Mouse (Mus musculus) gonadal fat pad, adult 2 months (tissue): ENCODE measurements around the gene Mbnl1. TPM values are rescaled to one million over a fixed set of nuclear protein-coding genes. Genes with fewer than 3 reads are reported as not detected.
"Not testable (repeated sequence)": the region's sequence is repeated elsewhere in the genome, so short reads cannot be mapped to it uniquely, and the experiment has no call there.

Experiments used
- DNase-seq: peaks from one replicate; pipeline ENCODE4 v3.0.0-alpha.2; 2012; ENCODE audit warnings: low read depth
- polyA plus RNA-seq: library from polyadenylated mRNA; depleted of rRNA; stranded (reverse); fragments of >200 nt; gene quantifications from 2 replicates; pipeline ENCODE4 v1.2.3, GENCODE M21; 2012; rRNA removed

Mbnl1 gene
- polyA plus RNA-seq, result 77.3 and 87.2 TPM in 2 replicates

GRCm38 (mm10) chr3:60472681-60473177 lies at the start of gene Mbnl1:
Gene Mbnl1, plus strand, starts transcription at chr3:60472830.
- DNase-seq, result no peak

GRCm38 (mm10) chr3:60424148-60424547 lies 48.5 kb upstream of the Mbnl1 start:
- DNase-seq, result no peak

GRCm38 (mm10) chr3:60429049-60429448 lies 43.6 kb upstream of the Mbnl1 start:
- DNase-seq, result no peak

GRCm38 (mm10) chr3:60437254-60437653 lies 35.4 kb upstream of the Mbnl1 start:
- no peak for DNase-seq

- no peak for DNase-seq
Observed at GRCm38 (mm10) chr3:60437678-60438232, 34.9 kb upstream of the Mbnl1 start.

- no peak for DNase-seq
Observed at GRCm38 (mm10) chr3:60438715-60439114, 33.9 kb upstream of the Mbnl1 start.

GRCm38 (mm10) chr3:60461828-60462521 lies 10.7 kb upstream of the Mbnl1 start:
- no peak for DNase-seq

- DNase-seq, result not testable (repeated sequence)
Observed at GRCm38 (mm10) chr3:60468667-60469066, 4.0 kb upstream of the Mbnl1 start.

- not testable (repeated sequence) for DNase-seq
Observed at GRCm38 (mm10) chr3:60469170-60469805, 3.3 kb upstream of the Mbnl1 start.

- no peak for DNase-seq
Observed at GRCm38 (mm10) chr3:60472011-60472680, 484 bp upstream of the Mbnl1 start.

GRCm38 (mm10) chr3:60473861-60474653 lies 1.4 kb downstream of the Mbnl1 start:
- DNase-seq, result no peak

GRCm38 (mm10) chr3:60474654-60474972 lies 2.0 kb downstream of the Mbnl1 start:
- no peak for DNase-seq

GRCm38 (mm10) chr3:60475055-60475454 lies 2.4 kb downstream of the Mbnl1 start:
- no peak for DNase-seq

- DNase-seq, result no peak
Observed at GRCm38 (mm10) chr3:60476751-60477255, 4.2 kb downstream of the Mbnl1 start.

GRCm38 (mm10) chr3:60478433-60478832 lies 5.8 kb downstream of the Mbnl1 start:
- DNase-seq, result no peak

GRCm38 (mm10) chr3:60480716-60481115 lies 8.1 kb downstream of the Mbnl1 start:
- no peak for DNase-seq

- no peak for DNase-seq
Observed at GRCm38 (mm10) chr3:60481740-60482399, 9.2 kb downstream of the Mbnl1 start.

- no peak for DNase-seq
Observed at GRCm38 (mm10) chr3:60483305-60483704, 10.7 kb downstream of the Mbnl1 start.

- no peak for DNase-seq
Observed at GRCm38 (mm10) chr3:60485987-60486712, 13.5 kb downstream of the Mbnl1 start.

GRCm38 (mm10) chr3:60486713-60487170 lies 14.1 kb downstream of the Mbnl1 start:
- no peak for DNase-seq
